Mouse (Mus musculus): Measurements from ENCODE around the gene Ccdc12. TPM values are rescaled to one million over a fixed set of nuclear protein-coding genes. Genes with fewer than 3 reads are reported as not detected.
A peak's percentile ranks its signal among the peaks of the same experiment; 100 is the strongest.

Ccdc12 gene
- total RNA-seq, 2 experiments from 2014 or later = 57.0 to 57.9 TPM

DNA sequence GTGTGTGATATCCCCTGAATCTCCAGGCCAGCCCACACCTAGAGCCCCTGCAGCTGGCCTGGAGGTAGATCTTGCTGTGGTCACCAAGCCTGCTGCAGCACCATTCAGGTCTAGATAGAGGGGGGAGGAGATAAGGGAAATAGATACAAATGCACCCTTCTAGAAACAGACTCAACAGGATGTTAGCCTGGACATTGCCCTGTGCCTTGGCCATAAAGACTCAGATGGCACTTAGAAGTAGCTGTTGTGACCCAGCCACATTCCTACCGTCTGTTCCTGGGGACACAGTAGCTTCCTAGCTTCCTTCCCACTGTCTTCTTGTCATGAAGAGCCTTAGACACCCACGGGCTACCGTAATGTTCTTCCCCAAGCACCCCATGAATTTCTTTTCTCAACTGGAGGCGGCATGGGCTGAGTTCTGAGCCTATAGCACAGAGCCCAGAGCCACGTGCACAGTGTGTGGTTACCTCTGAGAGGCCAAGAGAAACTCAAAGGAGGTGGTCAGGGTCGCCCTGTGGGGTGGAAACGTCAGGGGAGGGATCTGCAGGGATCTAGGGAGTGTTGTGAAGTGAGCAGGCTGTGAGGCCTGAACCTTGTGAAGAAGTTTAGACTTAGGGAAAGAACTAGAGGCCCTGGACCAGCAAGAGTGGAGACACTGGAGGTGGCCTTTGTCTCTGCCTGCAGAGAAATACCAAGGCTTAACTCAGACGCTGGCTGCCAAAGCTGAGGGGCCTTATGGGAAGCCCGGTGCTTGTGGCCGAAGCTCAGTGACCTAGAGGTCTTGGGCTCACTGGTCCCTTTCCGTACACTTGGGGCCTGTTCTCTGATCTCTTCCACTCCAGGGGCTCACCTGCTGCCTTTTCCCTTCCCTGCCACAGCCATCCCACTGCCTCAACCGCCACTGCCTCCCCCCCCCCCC lies 45.1 kb downstream of the Ccdc12 start:
- DNase-seq (ENCODE audit: low spot score in 2 of 2) = no peak

GRCm38 (mm10) chr9:110702848-110703247 lies 46.5 kb downstream of the Ccdc12 start:
- DNase-seq (ENCODE audit: low spot score in 2 of 2) = no peak

DNA sequence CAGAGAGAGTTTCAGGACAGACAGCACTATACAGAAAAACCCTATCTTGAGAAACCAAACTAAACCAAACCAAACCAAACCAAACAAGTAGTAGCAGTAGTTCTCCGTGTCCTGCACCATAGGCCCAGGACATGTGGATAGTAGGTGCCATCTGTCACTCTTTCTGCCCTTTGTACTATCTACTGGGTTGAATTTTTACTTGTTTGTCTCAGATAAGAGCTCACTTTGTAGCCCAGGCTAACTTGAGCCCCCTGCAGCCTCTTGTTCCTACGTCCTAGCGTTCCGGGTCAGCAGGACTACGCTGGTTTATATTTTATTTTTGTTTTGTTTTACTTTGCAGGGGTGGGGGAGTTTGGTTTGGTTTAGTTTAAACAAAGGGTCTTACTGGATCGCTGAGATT lies 47.6 kb downstream of the Ccdc12 start:
- no peak for DNase-seq (ENCODE audit: low spot score in 2 of 2)

GRCm38 (mm10) chr9:110706784-110707183 lies 50.5 kb downstream of the Ccdc12 start:
- no peak for DNase-seq (ENCODE audit: low spot score in 2 of 2)

GRCm38 (mm10) chr9:110709640-110710258 lies 53.4 kb downstream of the Ccdc12 start:
- peak; percentile 47 to 75 for DNase-seq (ENCODE audit: low spot score in 2 of 2)

- DNase-seq (ENCODE audit: low spot score in 2 of 2) = no peak
Observed at GRCm38 (mm10) chr9:110711532-110711931, 55.2 kb downstream of the Ccdc12 start.

- no peak for DNase-seq (ENCODE audit: low spot score in 2 of 2)
Observed at GRCm38 (mm10) chr9:110711996-110712395, 55.7 kb downstream of the Ccdc12 start.

DNA sequence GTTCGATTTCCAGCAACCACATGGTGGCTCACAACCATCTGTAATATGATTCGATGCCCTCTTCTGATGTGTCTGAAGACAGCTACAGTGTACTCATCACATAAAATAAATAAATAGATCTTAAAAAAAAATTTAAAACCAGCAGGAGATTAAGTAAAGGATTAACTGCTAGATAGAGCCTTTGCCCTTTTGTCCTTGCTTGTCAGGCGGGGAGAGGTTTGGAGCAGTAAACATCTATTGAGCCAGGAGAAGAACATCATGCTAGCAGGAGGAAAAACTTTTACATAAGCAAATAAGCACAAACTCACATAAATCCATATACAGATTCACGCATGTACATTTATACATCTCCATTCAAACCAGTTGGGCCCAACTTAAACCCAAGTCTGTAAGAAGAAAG lies 56.2 kb downstream of the Ccdc12 start:
- no peak for DNase-seq (ENCODE audit: low spot score in 2 of 2)

- no peak for DNase-seq (ENCODE audit: low spot score in 2 of 2)
Observed at GRCm38 (mm10) chr9:110713389-110713788, 57.1 kb downstream of the Ccdc12 start.

GRCm38 (mm10) chr9:110715426-110715825 lies 59.1 kb downstream of the Ccdc12 start:
- no peak for DNase-seq (ENCODE audit: low spot score in 2 of 2)

- DNase-seq (ENCODE audit: low spot score in 2 of 2) = peak in 1 of 2 experiments; percentile 65
Observed at GRCm38 (mm10) chr9:110716775-110717174, 60.5 kb downstream of the Ccdc12 start.

DNA sequence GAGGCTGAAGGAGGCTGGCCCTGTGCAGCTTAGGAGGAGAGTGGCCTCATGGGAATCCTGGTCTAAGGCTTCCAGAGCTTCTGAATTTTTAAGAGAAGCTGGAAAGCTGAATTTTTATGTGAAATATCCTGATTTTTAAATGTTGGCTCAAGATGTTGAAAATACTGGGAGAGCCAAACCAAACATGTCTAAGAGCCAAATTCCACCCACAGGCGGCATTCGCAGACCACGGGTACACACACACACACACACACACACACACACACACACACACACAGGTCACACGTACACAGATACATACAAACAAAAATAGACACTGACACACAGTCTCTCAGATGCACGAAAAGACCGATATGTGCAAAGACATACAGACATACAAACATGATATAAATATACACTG lies 61.8 kb downstream of the Ccdc12 start:
- no peak for DNase-seq (ENCODE audit: low spot score in 2 of 2)

DNA sequence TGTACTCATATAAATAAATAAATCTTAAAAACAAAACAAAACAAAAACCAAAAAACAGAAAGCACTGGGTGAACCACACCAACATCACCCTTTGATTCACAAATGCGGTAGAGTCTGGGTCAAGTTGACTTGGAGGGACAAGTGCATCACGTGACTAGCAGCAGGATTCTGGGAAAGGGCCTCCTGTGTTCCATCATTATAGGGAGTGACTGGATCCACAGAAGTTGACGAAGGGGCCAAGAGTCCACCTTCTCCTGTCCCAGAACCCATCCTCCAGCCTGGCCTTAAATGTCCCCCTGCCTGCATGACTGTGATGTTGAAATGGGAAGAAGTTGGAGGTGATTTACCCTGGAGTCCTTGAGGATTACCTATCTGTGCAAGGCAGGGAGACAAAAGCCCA lies 62.5 kb downstream of the Ccdc12 start:
- DNase-seq (ENCODE audit: low spot score in 2 of 2) = no peak

- no peak for DNase-seq (ENCODE audit: low spot score in 2 of 2)
Observed at GRCm38 (mm10) chr9:110719977-110720376, 63.7 kb downstream of the Ccdc12 start.

- DNase-seq (ENCODE audit: low spot score in 2 of 2) = no peak
Observed at GRCm38 (mm10) chr9:110722060-110722459, 65.8 kb downstream of the Ccdc12 start.

DNA sequence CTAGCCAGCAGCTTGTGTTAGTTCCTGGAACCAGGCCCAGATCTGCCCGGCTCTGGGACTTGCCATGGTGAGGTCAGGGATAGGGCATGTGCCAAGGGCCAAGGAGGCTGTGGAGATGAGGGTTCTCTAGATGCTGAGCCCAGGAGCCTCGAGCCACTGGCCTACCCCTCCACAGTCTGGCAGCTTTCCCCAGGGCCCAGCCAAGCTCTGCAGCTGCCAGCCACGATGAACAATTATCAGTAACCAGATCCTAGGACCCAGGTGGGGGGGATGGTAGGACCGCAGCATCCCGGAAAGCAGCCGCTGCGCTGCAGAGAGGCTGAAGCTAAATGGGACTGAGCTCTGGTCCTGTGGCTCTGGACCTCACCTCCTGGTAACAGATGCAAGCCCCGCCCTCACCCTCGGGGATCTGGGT lies 69.4 kb downstream of the Ccdc12 start:
- DNase-seq (ENCODE audit: low spot score in 2 of 2) = peak in 1 of 2 experiments; percentile 55

- DNase-seq (ENCODE audit: low spot score in 2 of 2) = no peak
Observed at GRCm38 (mm10) chr9:110726867-110727266, 70.6 kb downstream of the Ccdc12 start.

- no peak for DNase-seq (ENCODE audit: low spot score in 2 of 2)
Observed at GRCm38 (mm10) chr9:110729841-110730240, 73.5 kb downstream of the Ccdc12 start.

- no peak for DNase-seq (ENCODE audit: low spot score in 2 of 2)
Observed at GRCm38 (mm10) chr9:110731859-110732258, 75.6 kb downstream of the Ccdc12 start.

- DNase-seq (ENCODE audit: low spot score in 2 of 2) = peak; percentile 65 to 81
Observed at GRCm38 (mm10) chr9:110732623-110733022, 76.3 kb downstream of the Ccdc12 start.

- DNase-seq (ENCODE audit: low spot score in 2 of 2) = no peak
Observed at GRCm38 (mm10) chr9:110733102-110733501, 76.8 kb downstream of the Ccdc12 start.

GRCm38 (mm10) chr9:110734154-110734553 lies 77.9 kb downstream of the Ccdc12 start:
- no peak for DNase-seq (ENCODE audit: low spot score in 2 of 2)

All from gastrocnemius, postnatal 4 days (tissue).